Mouse (Mus musculus) midbrain, embryonic 10.5 days (tissue): Measurements from ENCODE around the gene Hrg. TPM values are rescaled to one million over a fixed set of nuclear protein-coding genes. Genes with fewer than 3 reads are reported as not detected.
A peak's percentile ranks its signal among the peaks of the same experiment; 100 is the strongest.
"Not testable (repeated sequence)": the region's sequence is repeated elsewhere in the genome, so short reads cannot be mapped to it uniquely, and the experiment has no call there.

Source experiments
- DNase-seq: peaks from one replicate; pipeline ENCODE4 v3.0.0-alpha.2; 2017; ENCODE audit warnings: low spot score
- H3K27ac ChIP-seq: fragments of 300-500 bp; sonication (generic); replicated peaks from 2 replicates; pipeline ENCODE4 v1.5.1; 2016; ENCODE audit warnings: mild to moderate bottlenecking
- H3K27me3 ChIP-seq: fragments of 300-500 bp; sonication (generic); 2 replicates; pipeline ENCODE4 v1.6.1; 2016; ENCODE audit warnings: low read depth, mild to moderate bottlenecking; ENCODE audit not compliant: poor library complexity, severe bottlenecking
- H3K36me3 ChIP-seq: fragments of 300-500 bp; sonication (generic); 2 replicates; pipeline ENCODE4 v1.6.1; 2016; ENCODE audit warnings: mild to moderate bottlenecking, moderate library complexity
- H3K4me1 ChIP-seq: fragments of 300-500 bp; sonication (generic); 2 replicates; pipeline ENCODE4 v1.6.1; 2016
- H3K4me3 ChIP-seq: fragments of 300-500 bp; sonication (generic); 2 replicates; pipeline ENCODE4 v1.5.1; 2016; ENCODE audit warnings: mild to moderate bottlenecking, moderate library complexity
- H3K9me3 ChIP-seq: fragments of 300-500 bp; sonication (generic); replicated peaks from 2 replicates; pipeline ENCODE4 v1.6.1; 2016; ENCODE audit warnings: mild to moderate bottlenecking
- WGBS: fragments of 180-500 bp; shearing (Covaris S2); methylation state at CpG from one replicate; pipeline ENCODE4 v1.1.7; 2016; 5-methylcytosine and 5-hydroxymethylcytosine counted together
- polyA plus RNA-seq: library from polyadenylated mRNA; unstranded; fragments of >200 nt; fragmentation: Nextera tagmentation; extraction: Ambion mirVana; gene quantifications from 2 replicates; pipeline ENCODE4 v1.2.1, GENCODE M21; 2016

Hrg gene
- polyA plus RNA-seq, 1 experiment from 2014 or later, result 0.09 TPM

- no peak overlapping the region for H3K27ac ChIP-seq
- no peak overlapping the region for H3K4me3 ChIP-seq
- H3K27me3 ChIP-seq, result no peaks in the 10 kb centered on the region
- H3K9me3 ChIP-seq, result no peaks in the 10 kb centered on the region
- H3K36me3 ChIP-seq, result no peaks in the 10 kb centered on the region
- 88% methylated on average over 11 of the region's 11 CpGs for WGBS
- DNase-seq, result no peak
- H3K4me1 ChIP-seq, result no peaks in the 10 kb centered on the region
These were observed 19.3 kb upstream of the Hrg start for GRCm38 (mm10) chr16:22931431-22932200.

- Histone ChIP-seq H3K36me3 (no peaks in the 10 kb centered on the region), H3K27me3 (no peaks in the 10 kb centered on the region), H3K4me1 (no peaks in the 10 kb centered on the region), H3K27ac (no peak overlapping the region), H3K4me3 (no peak overlapping the region), H3K9me3 (0 out of 2 replicates have a peak, but pooled peaks cover 3% of the 10 kb centered on the region)
- WGBS, result 92% methylated on average over 12 of the region's 12 CpGs
- DNase-seq, result no peak
These were observed 13.2 kb upstream of the Hrg start for GRCm38 (mm10) chr16:22937631-22938030.

- Histone ChIP-seq H3K27ac (no peak overlapping the region), H3K36me3 (no peaks in the 10 kb centered on the region), H3K4me3 (no peak overlapping the region), H3K27me3 (no peaks in the 10 kb centered on the region), H3K9me3 (0 out of 2 replicates have a peak, but pooled peaks cover 3% of the 10 kb centered on the region), H3K4me1 (no peaks in the 10 kb centered on the region)
- 83% methylated on average over 2 of the region's 2 CpGs for WGBS
- no peak for DNase-seq
These were observed 12.3 kb upstream of the Hrg start for GRCm38 (mm10) chr16:22938541-22938940.

GRCm38 (mm10) chr16:22939120-22939695, 11.7 kb upstream of the Hrg start:
- 83% methylated on average over 8 of the region's 8 CpGs for WGBS

GRCm38 (mm10) chr16:22941825-22942476, 8.9 kb upstream of the Hrg start:
- not testable (repeated sequence) for H3K27ac ChIP-seq, H3K4me1 ChIP-seq, H3K27me3 ChIP-seq, H3K36me3 ChIP-seq, H3K4me3 ChIP-seq, H3K9me3 ChIP-seq, DNase-seq

More at GRCm38 (mm10) chr16:22939120-22939695, 11.7 kb upstream of the Hrg start:
- Histone ChIP-seq H3K27me3 (no peaks in the 10 kb centered on the region), H3K4me3 (no peak overlapping the region), H3K36me3 (no peaks in the 10 kb centered on the region), H3K4me1 (no peaks in the 10 kb centered on the region), H3K27ac (no peak overlapping the region), H3K9me3 (0 out of 2 replicates have a peak, but pooled peaks cover 3% of the 10 kb centered on the region)
- DNase-seq, result no peak

GRCm38 (mm10) chr16:22947371-22947770, 3.5 kb upstream of the Hrg start:
- WGBS, result 86% methylated on average over 2 of the region's 2 CpGs
- Histone ChIP-seq H3K9me3 (no peaks in the 10 kb centered on the region), H3K27me3 (no peaks in the 10 kb centered on the region), H3K4me3 (no peak overlapping the region), H3K27ac (no peak overlapping the region), H3K36me3 (no peaks in the 10 kb centered on the region), H3K4me1 (no peaks in the 10 kb centered on the region)
- DNase-seq, result no peak

GRCm38 (mm10) chr16:22953069-22953468, 2.2 kb downstream of the Hrg start:
- Histone ChIP-seq H3K9me3 (no peaks in the 10 kb centered on the region), H3K4me1 (peaks cover 12% of the 10 kb centered on the region), H3K27me3 (no peaks in the 10 kb centered on the region), H3K4me3 (no peak overlapping the region), H3K36me3 (no peaks in the 10 kb centered on the region), H3K27ac (no peak overlapping the region)
- WGBS, result 39% methylated on average over 4 of the region's 4 CpGs
- DNase-seq, result no peak

GRCm38 (mm10) chr16:22955397-22956084, 4.7 kb downstream of the Hrg start:
- WGBS, result 51% methylated on average over 13 of the region's 13 CpGs
- DNase-seq, result peak; percentile 51

GRCm38 (mm10) chr16:22956085-22956439, 5.2 kb downstream of the Hrg start:
- 69% methylated on average over 11 of the region's 11 CpGs for WGBS
- Histone ChIP-seq H3K36me3 (no peaks in the 10 kb centered on the region), H3K27ac (peak overlapping the region; percentile 69; the same call in 1 of the 2 replicates), H3K9me3 (no peaks in the 10 kb centered on the region), H3K27me3 (no peaks in the 10 kb centered on the region), H3K4me1 (peaks cover 12% of the 10 kb centered on the region), H3K4me3 (no peak overlapping the region)
- no peak for DNase-seq

More at GRCm38 (mm10) chr16:22955397-22956084, 4.7 kb downstream of the Hrg start:
- Histone ChIP-seq H3K27ac (peak overlapping the region; percentile 69), H3K4me1 (peaks cover 12% of the 10 kb centered on the region), H3K36me3 (no peaks in the 10 kb centered on the region), H3K9me3 (no peaks in the 10 kb centered on the region), H3K27me3 (no peaks in the 10 kb centered on the region), H3K4me3 (no peak overlapping the region)

GRCm38 (mm10) chr16:22961073-22961472, 10.2 kb downstream of the Hrg start:
- no peaks in the 10 kb centered on the region for H3K36me3 ChIP-seq
- H3K27ac ChIP-seq, result no peak overlapping the region
- 0 out of 2 replicates have a peak, but pooled peaks cover 3% of the 10 kb centered on the region for H3K4me1 ChIP-seq
- no peaks in the 10 kb centered on the region for H3K9me3 ChIP-seq
- no peak for DNase-seq
- H3K4me3 ChIP-seq, result no peak overlapping the region
- H3K27me3 ChIP-seq, result no peaks in the 10 kb centered on the region
- WGBS, result 90% methylated on average over 8 of the region's 8 CpGs

- H3K27ac ChIP-seq, result no peak overlapping the region
- H3K9me3 ChIP-seq, result no peaks in the 10 kb centered on the region
- DNase-seq, result no peak
- no peaks in the 10 kb centered on the region for H3K4me1 ChIP-seq
- 82% methylated on average over 5 of the region's 5 CpGs for WGBS
- H3K4me3 ChIP-seq, result no peak overlapping the region
- no peaks in the 10 kb centered on the region for H3K36me3 ChIP-seq
- H3K27me3 ChIP-seq, result no peaks in the 10 kb centered on the region
These were observed 11.4 kb downstream of the Hrg start for GRCm38 (mm10) chr16:22962256-22962655.

GRCm38 (mm10) chr16:22963293-22963692, 12.4 kb downstream of the Hrg start:
- Histone ChIP-seq H3K4me3 (no peak overlapping the region), H3K27me3 (no peaks in the 10 kb centered on the region), H3K36me3 (no peaks in the 10 kb centered on the region), H3K4me1 (no peaks in the 10 kb centered on the region), H3K9me3 (no peaks in the 10 kb centered on the region), H3K27ac (no peak overlapping the region)
- no peak for DNase-seq
